Mouse (Mus musculus) brain, embryonic 14.5 days (tissue): ENCODE results near the gene U2af1l4.

ENCODE experiments used
- CTCF ChIP-seq: fragments of 200-500 bp; IDR thresholded peaks from 2 replicates; pipeline ENCODE4 v1.5.1; 2012; ENCODE audit warnings: inconsistent platforms, mild to moderate bottlenecking, moderate library complexity, borderline replicate concordance; ENCODE audit not compliant: insufficient read depth, insufficient read length; ENCODE audit errors: extremely low read depth
- POLR2A ChIP-seq: fragments of 200-500 bp; IDR thresholded peaks from 2 replicates; pipeline ENCODE4 v1.6.1; 2012; ENCODE audit warnings: mild to moderate bottlenecking, inconsistent platforms, borderline replicate concordance; ENCODE audit not compliant: poor library complexity, insufficient read depth, insufficient read length, severe bottlenecking; ENCODE audit errors: extremely low read depth

DNA sequence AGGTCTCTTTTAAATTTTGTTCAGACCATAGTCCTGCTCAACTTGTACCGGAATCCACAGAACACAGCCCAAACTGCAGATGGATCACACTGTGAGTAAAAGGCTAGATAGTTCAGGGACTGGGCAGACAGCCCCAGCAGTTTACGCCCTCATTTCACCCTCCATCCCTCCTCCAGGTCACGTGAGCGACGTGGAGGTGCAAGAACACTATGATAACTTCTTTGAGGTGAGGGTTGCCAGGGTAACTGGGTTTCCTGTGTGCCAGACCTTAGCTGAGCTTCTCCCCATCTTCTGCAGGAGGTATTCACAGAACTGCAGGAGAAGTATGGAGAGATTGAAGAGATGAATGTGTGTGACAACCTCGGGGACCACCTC lies 792 bp downstream of the U2af1l4 start:
- TF ChIP-seq POLR2A (no peak), CTCF (no peak)
